Mouse (Mus musculus) heart, embryonic 14.5 days (tissue): ENCODE results near the gene Ncoa1. TPM values are rescaled to one million over a fixed set of nuclear protein-coding genes. Genes with fewer than 3 reads are reported as not detected.

Experiments used
- ATAC-seq: fragments of 200-750 bp; cut with Nextera tagmentation; 2 replicates; pipeline ENCODE4 v1.8.0; 2017; ENCODE audit warnings: low read depth, moderate TSS enrichment; ENCODE audit not compliant: insufficient number of reproducible peaks, insufficient read depth, low FRiP score
- H3K27ac ChIP-seq, 2 experiments: fragments of 200-500 bp in 1 of 2; fragments of 300-500 bp in 1 of 2; sonication (generic) in 1 of 2; replicated peaks in 1 of 2; 2 replicates each; pipeline ENCODE4 v1.5.1; 2012 to 2014; ENCODE audit warnings: low read depth in 2 of 2, low read length in 2 of 2, control low read depth in 1 of 2, mild to moderate bottlenecking in 1 of 2, mixed read lengths in 1 of 2; ENCODE audit not compliant: control insufficient read depth in 1 of 2, insufficient read depth in 1 of 2
- H3K27me3 ChIP-seq: fragments of 300-500 bp; sonication (generic); 2 replicates; pipeline ENCODE4 v1.6.1; 2014; ENCODE audit warnings: mild to moderate bottlenecking, low read length, control low read depth; ENCODE audit not compliant: control insufficient read depth, insufficient read depth
- H3K36me3 ChIP-seq: fragments of 300-500 bp; sonication (generic); 2 replicates; pipeline ENCODE4 v1.6.1; 2014; ENCODE audit warnings: mild to moderate bottlenecking, control low read depth, low read length, mixed read lengths; ENCODE audit not compliant: control insufficient read depth, insufficient read depth
- H3K4me1 ChIP-seq, 2 experiments: fragments of 200-500 bp in 1 of 2; fragments of 300-500 bp in 1 of 2; sonication (generic) in 1 of 2; 2 replicates each; pipeline ENCODE4 v1.6.1; 2012 to 2014; ENCODE audit warnings: low read length in 2 of 2, control low read depth in 1 of 2, mixed read lengths in 1 of 2; ENCODE audit not compliant: control insufficient read depth in 2 of 2, insufficient read depth in 2 of 2
- H3K4me2 ChIP-seq: fragments of 300-500 bp; sonication (generic); 2 replicates; pipeline ENCODE4 v1.6.1; 2014; ENCODE audit warnings: mild to moderate bottlenecking, low read length
- H3K4me3 ChIP-seq, 2 experiments: fragments of 200-500 bp in 1 of 2; fragments of 300-500 bp in 1 of 2; sonication (generic) in 1 of 2; 2 replicates each; pipeline ENCODE4 v1.5.1; 2012 to 2014; ENCODE audit warnings: low read length in 2 of 2, mild to moderate bottlenecking in 2 of 2, control low read depth in 1 of 2, low read depth in 1 of 2, moderate library complexity in 1 of 2; ENCODE audit not compliant: control insufficient read depth in 1 of 2, insufficient read depth in 1 of 2
- H3K9ac ChIP-seq: fragments of 300-500 bp; sonication (generic); 2 replicates; pipeline ENCODE4 v1.6.1; 2014; ENCODE audit warnings: mild to moderate bottlenecking, low read length
- H3K9me3 ChIP-seq: fragments of 300-500 bp; sonication (generic); 2 replicates; pipeline ENCODE4 v1.6.1; 2016; ENCODE audit warnings: low read length, control low read depth; ENCODE audit not compliant: control insufficient read depth
- WGBS: fragments of 180-500 bp; shearing (Covaris S2); extraction: QIAGEN DNeasy Blood & Tissue Kit; methylation state at CpG from one replicate; pipeline ENCODE4 v1.1.7; 2014; 5-methylcytosine and 5-hydroxymethylcytosine counted together
- polyA plus RNA-seq: library from polyadenylated mRNA; unstranded; fragments of >200 nt; fragmentation: Nextera tagmentation; extraction: Ambion mirVana; gene quantifications from 2 replicates; pipeline ENCODE4 v1.2.1, GENCODE M21; 2014

Gene Ncoa1
- polyA plus RNA-seq, 1 experiment from 2014 or later: 14.7 TPM

GRCm38 (mm10) chr12:4211174-4211573 is 265.8 kb downstream of the Ncoa1 start:
- no peaks in the 10 kb centered on the region for H3K27me3 ChIP-seq
- 84% methylated on average over 9 of the region's 9 CpGs for WGBS
- peaks cover 73% of the 10 kb centered on the region for H3K36me3 ChIP-seq

GRCm38 (mm10) chr12:4209196-4209595 is 267.8 kb downstream of the Ncoa1 start:
- Histone ChIP-seq H3K9ac (no peak overlapping the region), H3K9me3 (no peaks in the 10 kb centered on the region), H3K36me3 (peaks cover 70% of the 10 kb centered on the region), H3K4me3 (no peak overlapping the region), H3K4me2 (no peak overlapping the region), H3K27ac (no peak overlapping the region), H3K4me1 (no peaks in the 10 kb centered on the region; a peak in 1 of 4 replicates), H3K27me3 (no peaks in the 10 kb centered on the region)
- no peak for ATAC-seq
- WGBS: 91% methylated on average over 9 of the region's 9 CpGs

More at GRCm38 (mm10) chr12:4211174-4211573, 265.8 kb downstream of the Ncoa1 start:
- no peak overlapping the region for H3K4me2 ChIP-seq
- H3K9ac ChIP-seq: no peak overlapping the region
- no peaks in the 10 kb centered on the region for H3K9me3 ChIP-seq
- no peak overlapping the region for H3K4me3 ChIP-seq
- H3K4me1 ChIP-seq: no peaks in the 10 kb centered on the region; a peak in 1 of 4 replicates
- no peak for ATAC-seq
- no peak overlapping the region for H3K27ac ChIP-seq

- Histone ChIP-seq H3K9me3 (no peaks in the 10 kb centered on the region), H3K4me2 (no peak overlapping the region), H3K4me1 (no peaks in the 10 kb centered on the region; a peak in 1 of 4 replicates), H3K36me3 (peaks cover 65% of the 10 kb centered on the region), H3K4me3 (no peak overlapping the region), H3K9ac (no peak overlapping the region), H3K27me3 (no peaks in the 10 kb centered on the region), H3K27ac (no peak overlapping the region)
- WGBS: 75% methylated on average over 15 of the region's 15 CpGs
- ATAC-seq: no peak
Observed at GRCm38 (mm10) chr12:4208405-4209133, 268.4 kb downstream of the Ncoa1 start.

- Histone ChIP-seq H3K27ac (no peak overlapping the region), H3K27me3 (no peaks in the 10 kb centered on the region), H3K4me3 (no peak overlapping the region), H3K4me2 (no peak overlapping the region), H3K9ac (no peak overlapping the region), H3K4me1 (no peaks in the 10 kb centered on the region; a peak in 1 of 4 replicates), H3K9me3 (no peaks in the 10 kb centered on the region), H3K36me3 (peaks cover 47% of the 10 kb centered on the region)
- WGBS: 91% methylated on average over 11 of the region's 11 CpGs
- no peak for ATAC-seq
Observed at GRCm38 (mm10) chr12:4206106-4206505, 270.9 kb downstream of the Ncoa1 start.

GRCm38 (mm10) chr12:4202206-4202605 is 274.8 kb downstream of the Ncoa1 start:
- ATAC-seq: no peak
- Histone ChIP-seq H3K9ac (no peak overlapping the region), H3K4me2 (no peak overlapping the region), H3K4me3 (no peak overlapping the region), H3K27me3 (no peaks in the 10 kb centered on the region), H3K27ac (no peak overlapping the region), H3K9me3 (no peaks in the 10 kb centered on the region), H3K4me1 (no peaks in the 10 kb centered on the region), H3K36me3 (peaks cover 42% of the 10 kb centered on the region)
- WGBS: 88% methylated on average over 4 of the region's 4 CpGs

GRCm38 (mm10) chr12:4201454-4202200 is 275.4 kb downstream of the Ncoa1 start:
- no peak for ATAC-seq
- Histone ChIP-seq H3K36me3 (peaks cover 38% of the 10 kb centered on the region), H3K4me3 (no peak overlapping the region), H3K9ac (no peak overlapping the region), H3K4me2 (no peak overlapping the region), H3K27me3 (no peaks in the 10 kb centered on the region), H3K27ac (no peak overlapping the region), H3K9me3 (no peaks in the 10 kb centered on the region), H3K4me1 (no peaks in the 10 kb centered on the region)
- 86% methylated on average over 13 of the region's 13 CpGs for WGBS

GRCm38 (mm10) chr12:4199271-4199670 is 277.7 kb downstream of the Ncoa1 start:
- Histone ChIP-seq H3K9me3 (no peaks in the 10 kb centered on the region), H3K36me3 (peaks cover 20% of the 10 kb centered on the region), H3K4me3 (no peak overlapping the region), H3K4me1 (no peaks in the 10 kb centered on the region; a peak in 1 of 4 replicates), H3K9ac (no peak overlapping the region), H3K4me2 (no peak overlapping the region), H3K27ac (no peak overlapping the region), H3K27me3 (no peaks in the 10 kb centered on the region)
- WGBS: 94% methylated on average over 11 of the region's 11 CpGs
- ATAC-seq: no peak
